Mouse (Mus musculus): ENCODE measurements around the gene Metrnl. TPM values are rescaled to one million over a fixed set of nuclear protein-coding genes. Genes with fewer than 3 reads are reported as not detected.

Metrnl gene
- polyA plus RNA-seq, 1 experiment from 2014 or later, result 23.6 TPM

DNA sequence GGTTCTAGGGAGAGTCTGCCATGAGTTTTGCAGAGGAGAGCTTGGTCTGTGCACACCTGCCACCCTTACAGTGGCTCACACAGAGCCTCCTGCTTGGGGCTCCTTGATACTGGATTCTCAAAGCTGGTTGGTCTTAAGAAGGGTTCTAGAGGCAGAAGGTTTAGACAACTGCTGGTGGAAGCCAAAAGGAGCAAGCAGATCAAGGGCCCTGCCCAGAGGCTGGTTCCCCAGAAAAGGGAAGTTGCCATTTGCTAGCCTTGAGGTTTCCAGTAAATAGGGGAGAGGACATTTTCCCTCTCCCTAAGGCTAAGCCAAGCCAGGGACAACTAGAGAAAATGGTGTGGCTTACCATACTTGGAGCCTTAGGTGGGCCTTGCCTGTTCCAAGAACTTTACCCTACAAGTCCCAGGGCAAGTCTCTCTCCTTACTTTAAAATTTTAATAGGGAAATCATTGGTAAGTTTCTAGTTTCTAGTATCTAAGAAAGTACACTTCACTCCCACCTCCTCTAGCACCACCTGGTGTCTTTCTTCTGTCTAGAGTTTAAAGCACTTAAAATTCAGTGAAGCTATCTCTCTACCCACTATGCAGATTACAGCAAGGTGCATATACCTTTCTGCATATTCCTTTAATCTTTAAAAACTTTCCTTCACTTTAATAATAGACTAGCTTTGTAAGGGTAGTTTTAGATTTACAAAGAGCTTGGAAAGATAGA is 42.7 kb downstream of the Metrnl start:
- ATAC-seq (no peak), DNase-seq (ENCODE audit: low spot score) (peak; percentile 9)
- TF ChIP-seq EP300 (IDR thresholded peaks at IDR 0.05) (no peak), CTCF (IDR thresholded peaks at IDR 0.05) (peak; percentile 28)
- H3K4me1 ChIP-seq (ENCODE audit: insufficient read depth, low read depth, low read length), result no peaks in the 10 kb centered on the region
- H3K36me3 ChIP-seq (ENCODE audit: insufficient read depth, low read length), result no peaks in the 10 kb centered on the region
- H3K9ac ChIP-seq (replicated peaks; ENCODE audit: low read depth), result no peak overlapping the region
- no peak overlapping the region for H3K4me3 ChIP-seq (ENCODE audit: low read depth, low read length)
- no peak overlapping the region for H3K4me2 ChIP-seq (replicated peaks; ENCODE audit: low read depth, low read length)
- no peak overlapping the region for H3K27ac ChIP-seq (ENCODE audit: low read length)
- H3K9me3 ChIP-seq (ENCODE audit: low read length), result no peaks in the 10 kb centered on the region
- no peaks in the 10 kb centered on the region for H3K27me3 ChIP-seq (replicated peaks; ENCODE audit: insufficient read depth, low read length)

GRCm38 (mm10) chr11:121746941-121747494 is 45.7 kb downstream of the Metrnl start:
- Histone ChIP-seq H3K9ac (replicated peaks; ENCODE audit: low read depth) (no peak overlapping the region), H3K4me2 (replicated peaks; ENCODE audit: low read depth, low read length) (no peak overlapping the region), H3K36me3 (ENCODE audit: insufficient read depth, low read length) (no peaks in the 10 kb centered on the region), H3K9me3 (ENCODE audit: low read length) (no peaks in the 10 kb centered on the region), H3K27ac (ENCODE audit: low read length) (no peak overlapping the region), H3K4me1 (ENCODE audit: insufficient read depth, low read depth, low read length) (no peaks in the 10 kb centered on the region), H3K27me3 (replicated peaks; ENCODE audit: insufficient read depth, low read length) (no peaks in the 10 kb centered on the region), H3K4me3 (ENCODE audit: low read depth, low read length) (no peak overlapping the region)
- TF ChIP-seq CTCF (IDR thresholded peaks at IDR 0.05), result no peak
- TF ChIP-seq EP300 (IDR thresholded peaks at IDR 0.05), result no peak
- WGBS, result 71% methylated on average over 12 of the region's 12 CpGs
- ATAC-seq, result no peak
- no peak for DNase-seq (ENCODE audit: low spot score)

DNA sequence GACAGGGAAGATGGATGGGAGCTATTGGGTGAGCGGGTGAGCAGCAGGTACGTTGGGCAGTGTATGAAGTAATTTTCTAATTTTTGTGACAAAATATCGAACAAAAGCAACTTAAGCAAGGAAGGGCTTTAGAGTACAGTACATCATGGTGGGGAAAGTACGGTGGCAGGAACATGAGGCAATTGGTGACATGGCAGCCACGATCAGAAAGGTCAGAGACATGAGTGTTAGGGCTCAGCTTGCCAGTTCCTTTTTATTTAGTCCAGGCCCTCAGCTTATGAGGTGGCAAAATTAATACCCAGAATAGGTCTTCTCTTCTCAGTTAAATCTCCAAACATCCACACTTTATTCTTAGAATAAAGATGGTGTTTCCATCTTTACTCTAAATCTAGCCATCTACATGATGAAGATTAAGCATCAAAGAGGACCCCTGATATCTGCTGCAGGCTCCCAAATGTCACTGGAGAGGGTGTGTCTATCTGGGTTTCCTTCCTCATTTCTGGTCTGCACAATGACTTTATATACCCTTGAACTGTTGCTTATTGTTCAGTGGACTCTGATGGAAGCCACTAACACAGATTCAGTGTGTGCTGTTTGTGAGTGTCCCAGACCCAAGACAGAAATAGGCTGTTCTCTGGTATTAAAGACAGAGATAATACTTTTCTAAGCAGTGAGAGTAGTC is 46.8 kb downstream of the Metrnl start:
- TF ChIP-seq EP300 (IDR thresholded peaks at IDR 0.05), result no peak
- TF ChIP-seq CTCF (IDR thresholded peaks at IDR 0.05), result no peak
- 84% methylated on average over 5 of the region's 5 CpGs for WGBS
- H3K4me2 ChIP-seq (replicated peaks; ENCODE audit: low read depth, low read length), result no peak overlapping the region
- no peaks in the 10 kb centered on the region for H3K36me3 ChIP-seq (ENCODE audit: insufficient read depth, low read length)
- no peaks in the 10 kb centered on the region for H3K9me3 ChIP-seq (ENCODE audit: low read length)
- ATAC-seq (no peak), DNase-seq (ENCODE audit: low spot score) (no peak)
- no peaks in the 10 kb centered on the region for H3K27me3 ChIP-seq (replicated peaks; ENCODE audit: insufficient read depth, low read length)
- no peak overlapping the region for H3K27ac ChIP-seq (ENCODE audit: low read length)
- no peaks in the 10 kb centered on the region for H3K4me1 ChIP-seq (ENCODE audit: insufficient read depth, low read depth, low read length)
- H3K4me3 ChIP-seq (ENCODE audit: low read depth, low read length), result no peak overlapping the region
- H3K9ac ChIP-seq (replicated peaks; ENCODE audit: low read depth), result no peak overlapping the region

Other genes starting within 250 kb of the Metrnl start
- 21.5 and 24.4 TPM in 2 replicates for gene Tbcd, start 249.6 kb upstream of the Metrnl start, polyA plus RNA-seq (2015; fragmentation: Nextera tagmentation; extraction: Ambion mirVana)
- 0.63 and 1.0 TPM in 2 replicates for gene Zfp750, start 182.2 kb upstream of the Metrnl start, polyA plus RNA-seq (2015; fragmentation: Nextera tagmentation; extraction: Ambion mirVana)
- 3.4 and 4.3 TPM in 2 replicates for gene B3gntl1, start 28.4 kb upstream of the Metrnl start, polyA plus RNA-seq (2015; fragmentation: Nextera tagmentation; extraction: Ambion mirVana)
- 0.06 TPM in 1 of 2 replicates, not detected in the other for gene Ptchd3, start 128.7 kb downstream of the Metrnl start, polyA plus RNA-seq (2015; fragmentation: Nextera tagmentation; extraction: Ambion mirVana)